Mouse (Mus musculus): ENCODE measurements around the gene Crybg3. TPM values are rescaled to one million over a fixed set of nuclear protein-coding genes. Genes with fewer than 3 reads are reported as not detected.
A peak's percentile ranks its signal among the peaks of the same experiment; 100 is the strongest.

Gene Crybg3
- total RNA-seq, 2 experiments from 2014 or later: 1.1 to 1.2 TPM

DNA sequence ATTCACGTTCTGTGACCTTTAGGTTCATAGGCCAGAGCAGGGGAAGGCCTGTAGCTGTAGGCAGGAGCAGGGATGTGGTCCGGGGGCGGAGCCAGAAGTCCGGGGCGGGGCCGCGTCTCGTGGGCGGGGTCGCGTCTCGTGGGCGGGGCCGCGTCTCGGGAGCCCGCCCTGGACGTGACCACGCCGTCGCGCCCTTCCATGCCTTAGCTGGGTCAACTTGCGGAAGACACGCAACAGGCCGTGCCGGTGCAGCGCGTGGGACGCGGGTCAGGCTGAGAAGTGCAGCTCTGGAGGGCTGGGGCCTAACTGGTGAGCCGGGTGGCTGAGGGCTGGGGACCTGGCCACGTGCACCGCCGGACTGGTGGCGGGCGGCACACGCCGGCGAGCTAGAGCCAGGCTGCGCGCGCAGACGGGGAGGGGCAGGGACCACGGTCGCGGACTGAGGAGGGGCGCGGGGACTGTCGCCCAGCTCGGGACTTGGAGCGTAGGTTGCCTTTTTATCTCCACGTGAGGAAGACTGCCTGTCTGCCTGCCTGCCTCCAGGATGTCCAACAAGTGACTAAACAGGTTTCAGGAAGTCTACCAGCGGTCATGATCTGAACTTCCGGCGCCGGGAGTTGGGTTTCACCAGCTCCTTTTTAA is 129.0 kb downstream of the Crybg3 start, which contains the start of gene Riox2:
Gene Riox2 (plus strand): TSS at position 139 of the 642 bp plus-strand sequence.
- ATAC-seq (replicated peaks; ENCODE audit: low FRiP score, low TSS enrichment, poor library complexity, severe bottlenecking): peak; percentile 91

DNA sequence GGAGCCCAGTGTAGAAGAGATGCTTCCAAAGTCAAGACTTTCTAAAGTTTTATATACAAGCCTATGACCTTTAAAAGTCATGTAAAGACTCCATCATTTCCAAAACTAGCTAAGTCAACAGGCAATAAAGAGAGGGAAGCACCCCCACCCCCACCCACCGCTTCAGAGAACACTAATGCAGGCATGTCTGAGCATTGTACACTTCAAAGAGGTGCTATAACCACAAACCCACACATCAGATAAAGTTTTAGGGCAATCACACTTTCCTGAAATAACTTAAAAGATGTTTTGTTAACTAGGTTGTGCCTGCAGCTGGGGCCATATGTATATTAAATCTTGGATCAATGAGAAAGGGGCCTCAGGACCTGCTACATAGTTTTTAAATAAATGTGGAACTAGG is 130.9 kb downstream of the Crybg3 start:
- ATAC-seq (replicated peaks; ENCODE audit: low FRiP score, low TSS enrichment, poor library complexity, severe bottlenecking): no peak

DNA sequence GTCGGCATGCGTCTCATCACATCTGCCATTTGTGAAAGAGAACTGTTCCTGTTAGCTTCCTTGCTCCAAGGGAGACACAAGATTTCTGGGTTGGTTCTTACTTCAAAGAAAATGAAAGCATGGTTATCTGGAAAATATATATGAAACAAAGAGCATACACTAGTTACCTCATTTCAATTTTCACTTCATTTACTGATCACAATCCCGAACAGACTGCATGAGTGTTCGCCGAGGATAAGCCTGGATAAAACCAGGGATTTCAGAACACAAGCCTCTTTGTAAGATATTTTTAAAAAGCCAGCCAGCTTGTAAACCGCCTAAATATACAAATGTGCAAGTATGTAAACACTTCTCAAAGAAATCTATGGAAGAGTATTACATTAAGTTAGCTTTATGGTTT is 136.8 kb downstream of the Crybg3 start:
- ATAC-seq (replicated peaks; ENCODE audit: low FRiP score, low TSS enrichment, poor library complexity, severe bottlenecking): no peak

GRCm38 (mm10) chr16:59463567-59463966 is 137.2 kb downstream of the Crybg3 start:
- no peak for ATAC-seq (replicated peaks; ENCODE audit: low FRiP score, low TSS enrichment, poor library complexity, severe bottlenecking)

DNA sequence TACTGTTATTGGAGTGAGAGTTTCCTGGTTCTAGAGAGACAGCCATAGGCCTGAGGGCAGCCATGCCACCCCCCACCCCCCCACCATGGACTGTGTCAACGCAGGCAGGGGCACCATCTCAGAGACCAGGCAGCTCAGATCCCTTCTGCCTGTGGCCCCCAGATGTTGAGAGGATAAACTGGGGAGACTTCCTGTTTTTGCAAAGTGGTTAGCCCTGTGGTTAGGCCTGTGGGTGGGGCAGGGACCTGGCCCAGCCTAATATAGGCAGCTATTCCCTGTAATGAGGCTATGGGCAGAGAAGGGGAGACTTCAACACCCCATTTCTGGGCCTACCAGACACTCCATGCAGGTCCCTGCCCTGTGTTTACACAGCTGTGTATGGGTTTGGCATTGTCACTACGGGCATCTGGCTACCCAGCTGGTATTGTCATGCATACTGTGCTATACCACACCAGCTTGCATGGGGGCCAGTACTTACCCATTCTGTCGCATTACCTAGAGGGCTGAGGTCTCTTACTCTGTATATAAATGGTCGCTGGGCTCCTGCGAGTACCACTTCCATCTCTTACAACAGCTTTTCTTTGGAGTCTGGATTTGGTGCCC is 141.4 kb downstream of the Crybg3 start:
- peak; percentile 97 for ATAC-seq (replicated peaks; ENCODE audit: low FRiP score, low TSS enrichment, poor library complexity, severe bottlenecking)

- ATAC-seq (replicated peaks; ENCODE audit: low FRiP score, low TSS enrichment, poor library complexity, severe bottlenecking): no peak
Observed at GRCm38 (mm10) chr16:59451813-59452212, 149.0 kb downstream of the Crybg3 start.

DNA sequence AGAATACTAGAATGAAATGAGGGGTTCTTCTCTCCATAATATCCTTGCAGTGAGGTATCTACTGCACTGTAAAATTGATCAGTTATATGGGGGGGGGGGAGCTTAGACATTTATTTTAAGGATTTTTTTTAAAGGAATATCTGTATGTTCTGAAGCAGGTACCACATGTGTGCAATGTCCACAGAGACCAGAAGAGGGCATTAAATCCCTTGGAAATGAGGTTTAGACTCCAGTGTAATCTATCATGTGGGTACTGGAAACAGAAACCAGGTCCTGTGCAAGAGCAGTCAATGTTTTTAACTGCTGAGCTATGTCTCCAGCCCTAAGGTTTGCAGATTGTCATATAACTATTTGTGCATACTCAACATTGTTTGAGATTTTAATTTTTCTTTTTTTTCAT is 151.7 kb downstream of the Crybg3 start:
- no peak for ATAC-seq (replicated peaks; ENCODE audit: low FRiP score, low TSS enrichment, poor library complexity, severe bottlenecking)

- no peak for ATAC-seq (replicated peaks; ENCODE audit: low FRiP score, low TSS enrichment, poor library complexity, severe bottlenecking)
Observed at GRCm38 (mm10) chr16:59448181-59448580, 152.6 kb downstream of the Crybg3 start.

DNA sequence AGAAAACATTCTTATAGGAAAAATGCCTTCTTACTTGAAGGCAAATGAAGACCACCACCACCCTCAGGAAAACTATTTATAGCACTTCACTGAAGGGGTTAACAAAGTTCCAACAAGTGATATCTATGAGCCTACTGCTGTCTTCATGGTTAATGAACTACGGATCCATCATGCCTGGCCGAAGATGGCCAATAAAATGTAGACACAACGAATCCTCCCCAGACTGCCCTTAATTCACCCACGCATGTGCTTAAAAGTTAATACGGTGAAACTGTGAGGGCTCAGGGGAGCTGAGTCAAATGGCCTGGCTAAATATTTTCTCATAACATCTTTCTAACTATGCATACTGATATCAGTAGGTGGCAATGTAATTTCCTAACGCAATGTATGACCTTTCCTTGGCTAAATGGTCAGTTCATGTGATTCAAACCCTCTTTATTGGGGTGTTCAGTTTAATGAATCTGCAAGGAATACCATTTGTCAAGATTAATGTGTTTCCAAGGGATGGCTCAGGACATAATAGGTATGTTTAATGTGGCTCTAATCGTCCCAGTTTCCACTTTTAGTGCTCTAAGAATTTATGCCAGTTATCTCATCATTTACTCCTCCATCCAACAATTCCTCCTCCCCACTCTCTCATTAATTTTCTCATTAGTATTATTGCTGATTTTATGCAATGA is 155.8 kb downstream of the Crybg3 start:
- ATAC-seq (replicated peaks; ENCODE audit: low FRiP score, low TSS enrichment, poor library complexity, severe bottlenecking): no peak

Other genes with a start within 250 kb of the Crybg3 start
- not detected in 2 replicates for gene Olfr209, start 237.0 kb downstream of the Crybg3 start, total RNA-seq (2014; fragmentation: Nextera tagmentation)
- not detected in 2 replicates for gene Olfr209, start 237.0 kb downstream of the Crybg3 start, total RNA-seq (2017)
- gene Gabrr3, start 193.6 kb downstream of the Crybg3 start, total RNA-seq (2014; fragmentation: Nextera tagmentation): not detected in 2 replicates
- not detected in 2 replicates for gene Gabrr3, start 193.6 kb downstream of the Crybg3 start, total RNA-seq (2017)
- 42.7 and 62.1 TPM in 2 replicates for gene Riox2, start 129.2 kb downstream of the Crybg3 start, total RNA-seq (2014; fragmentation: Nextera tagmentation)
- gene Riox2, start 129.2 kb downstream of the Crybg3 start, total RNA-seq (2017): 73.2 and 88.1 TPM in 2 replicates
- 2.9 and 4.4 TPM in 2 replicates for gene Arl6, start 38.4 kb upstream of the Crybg3 start, total RNA-seq (2014; fragmentation: Nextera tagmentation)
- 9.3 and 13.8 TPM in 2 replicates for gene Arl6, start 38.4 kb upstream of the Crybg3 start, total RNA-seq (2017)

Measured in megakaryocyte-erythroid progenitor cell, adult 5-6 weeks (primary cell).